Mouse (Mus musculus): Measurements from ENCODE around the gene Chmp2b.

Gene Chmp2b

GRCm38 (mm10) chr16:65526695-65527094, 35.8 kb downstream of the Chmp2b start:
- DNase-seq (ENCODE audit: low spot score) = no peak

DNA sequence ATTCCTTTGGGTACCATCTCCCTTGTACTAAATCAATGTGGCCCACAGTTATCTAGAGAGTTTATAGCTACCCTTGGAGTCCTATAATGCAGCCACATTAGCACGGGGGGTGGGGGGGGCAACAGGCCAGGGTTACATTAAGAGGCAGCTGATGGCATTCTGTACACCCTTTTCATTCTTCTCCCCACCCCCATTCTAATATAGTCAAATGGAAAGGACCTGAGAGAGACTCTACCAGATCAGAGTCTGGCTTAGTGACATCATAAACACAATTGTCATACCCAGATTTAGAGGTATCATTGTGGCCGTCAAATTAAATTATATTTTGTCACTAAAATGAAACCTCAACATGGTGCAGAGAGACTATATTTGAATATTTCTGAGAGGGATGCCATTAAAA, 36.5 kb downstream of the Chmp2b start:
- DNase-seq (ENCODE audit: low spot score) = no peak

DNA sequence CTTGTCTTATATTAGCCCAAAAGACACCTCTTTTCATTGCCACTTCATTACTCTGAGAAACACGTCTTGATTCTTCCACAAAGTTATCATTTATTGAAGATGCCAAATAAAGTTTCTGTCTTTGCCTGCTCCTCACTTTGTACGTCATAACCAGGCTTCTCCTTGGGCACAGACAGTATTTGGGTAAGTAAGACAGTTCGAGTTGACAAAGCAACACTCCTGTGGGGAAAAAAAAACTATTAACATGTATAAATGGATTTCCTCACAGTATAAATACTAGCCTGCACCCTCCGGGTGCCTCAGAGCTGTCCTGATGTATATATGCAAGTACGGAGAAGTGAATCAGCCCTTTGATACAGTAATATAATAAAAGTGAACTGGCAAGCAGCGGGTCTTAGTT, 42.3 kb downstream of the Chmp2b start, which contains the start of gene Pou1f1:
Pou1f1 (plus strand) TSS at position 301 of the 400 bp plus-strand sequence.
- DNase-seq (ENCODE audit: low spot score) = no peak

- no peak for DNase-seq (ENCODE audit: low spot score)
Measured at GRCm38 (mm10) chr16:65514223-65514622, 48.3 kb downstream of the Chmp2b start.

- DNase-seq (ENCODE audit: low spot score) = peak; percentile 28
Measured at GRCm38 (mm10) chr16:65497049-65497448, 65.5 kb downstream of the Chmp2b start.

DNA sequence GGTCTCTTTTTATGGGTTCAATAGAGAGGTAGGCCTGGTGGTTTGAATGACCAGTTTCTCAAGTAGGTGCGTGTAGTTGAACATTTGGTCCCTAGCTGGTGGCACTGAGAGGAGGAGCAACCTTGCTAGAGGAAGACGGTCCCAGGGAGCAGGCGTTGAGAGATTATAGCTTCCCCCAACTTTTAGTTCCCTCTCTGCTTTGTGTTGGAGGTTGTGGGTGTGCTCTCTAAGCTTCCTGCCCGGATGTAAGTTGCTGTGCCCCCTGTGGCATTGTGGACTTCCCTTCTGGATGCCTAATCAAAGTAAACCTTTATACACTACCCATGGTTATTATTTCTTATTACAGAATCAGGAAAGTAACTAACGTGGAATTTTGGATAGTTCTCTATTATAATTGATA, 66.5 kb downstream of the Chmp2b start:
- DNase-seq (ENCODE audit: low spot score) = no peak
